15 mouse cellular contexts compared by ENCODE assay signal in genomic region chr12:111352520-111352919, GRCm38 (mm10). TPM values are rescaled to one million over a fixed set of nuclear protein-coding genes. Genes with fewer than 3 reads are reported as not detected.
DNase-seq lines count a peak whose midpoint lies in the region; ATAC-seq and TF ChIP-seq lines count a peak whose summit lies in the region.
"Had no signal": no experiment of that assay in that cellular context is flagged by ENCODE, and none has a peak within 500 bp of the region (broad histone marks: within the 10 kb centered on the region; RNA-seq: fewer than 3 reads in every experiment).

No protein-coding gene starts in this region.

- H3K9ac ChIP-seq in hindbrain, postnatal 0 days (replicated peaks; ENCODE audit: low read length), result no peak overlapping the region
- H3K9ac ChIP-seq in hindbrain, embryonic 13.5 days, result no peak overlapping the region
- H3K9ac ChIP-seq in lung, embryonic 14.5 days, result no peak overlapping the region
- H3K9ac ChIP-seq in midbrain, embryonic 16.5 days (ENCODE audit: low read depth, low read length), result peak overlapping the region; percentile 35; the same call in 1 of the 2 replicates
- H3K9ac ChIP-seq: embryonic facial prominence, embryonic 12.5 days; heart, embryonic 13.5 days had no signal

- peaks cover 23% of the 10 kb centered on the region for H3K4me1 ChIP-seq in hindbrain, postnatal 0 days (ENCODE audit: insufficient read depth, low read length)
- peaks cover 52% of the 10 kb centered on the region for H3K4me1 ChIP-seq in hindbrain, embryonic 13.5 days (replicated peaks)
- peaks cover 9% of the 10 kb centered on the region; the same call in 1 of the 2 replicates for H3K4me1 ChIP-seq in lung, embryonic 14.5 days (ENCODE audit: insufficient read depth)
- H3K4me1 ChIP-seq in embryonic fibroblast, embryonic 13.5 days (ENCODE audit: control insufficient read depth, insufficient read depth, low read length), result peaks cover 19% of the 10 kb centered on the region
- H3K4me1 ChIP-seq in midbrain, embryonic 16.5 days (ENCODE audit: control insufficient read depth, insufficient read depth, low read length), result peaks cover 28% of the 10 kb centered on the region

- H3K4me3 ChIP-seq in hindbrain, postnatal 0 days (ENCODE audit: low read length), result no peak overlapping the region
- no peak overlapping the region for H3K4me3 ChIP-seq in hindbrain, embryonic 13.5 days
- H3K4me3 ChIP-seq in lung, embryonic 14.5 days (ENCODE audit: low read depth, low read length), result no peak overlapping the region
- no peak overlapping the region for H3K4me3 ChIP-seq in embryonic fibroblast, embryonic 13.5 days (ENCODE audit: insufficient read depth, low read length)
- no peak overlapping the region for H3K4me3 ChIP-seq in midbrain, embryonic 16.5 days (ENCODE audit: low read depth, low read length)
- H3K4me3 ChIP-seq: embryonic facial prominence, embryonic 12.5 days; heart, embryonic 13.5 days had no signal

- peak; percentile 27; the same call in 1 of the 2 replicates for TF ChIP-seq CTCF in hindbrain, postnatal 0 days (IDR thresholded peaks at IDR 0.05; ENCODE audit: low read depth)
- 0 out of 2 replicates have a peak, but pooled peaks have one; percentile 16 for TF ChIP-seq CTCF in lung, embryonic 14.5 days (IDR thresholded peaks at IDR 0.05; ENCODE audit: low read depth)
- TF ChIP-seq CTCF in embryonic fibroblast, embryonic 13.5 days (IDR thresholded peaks at IDR 0.05; ENCODE audit: borderline replicate concordance, insufficient read depth, low read length), result no peak

- TF ChIP-seq POLR2A in embryonic fibroblast, embryonic 13.5 days (IDR thresholded peaks at IDR 0.05; ENCODE audit: low read depth, low read length), result no peak

- H3K27ac ChIP-seq in hindbrain, postnatal 0 days, result peak overlapping the region; percentile 27
- no peak overlapping the region for H3K27ac ChIP-seq in hindbrain, embryonic 13.5 days
- H3K27ac ChIP-seq in lung, embryonic 14.5 days (ENCODE audit: low read depth), result peak overlapping the region; percentile 75
- H3K27ac ChIP-seq in embryonic fibroblast, embryonic 13.5 days (ENCODE audit: insufficient read depth, low read length), result peak overlapping the region; percentile 77
- H3K27ac ChIP-seq in midbrain, embryonic 16.5 days (ENCODE audit: low read length), result peak overlapping the region; percentile 63; the same call in 1 of the 2 replicates
- H3K27ac ChIP-seq: embryonic facial prominence, embryonic 12.5 days had no signal

- ATAC-seq in hindbrain, postnatal 0 days, result no peak
- no peak for ATAC-seq in hindbrain, embryonic 13.5 days (ENCODE audit: low FRiP score)
- no peak for ATAC-seq in lung, embryonic 14.5 days (ENCODE audit: insufficient read depth)
- ATAC-seq in midbrain, embryonic 16.5 days, result no peak
- no peak for ATAC-seq in monocyte, adult 5-6 weeks (replicated peaks; ENCODE audit: insufficient number of reproducible peaks, low FRiP score, low TSS enrichment, poor library complexity, severe bottlenecking)

- no peaks in the 10 kb centered on the region for H3K27me3 ChIP-seq in hindbrain, postnatal 0 days (ENCODE audit: insufficient read depth, low read length)
- no peaks in the 10 kb centered on the region for H3K27me3 ChIP-seq in hindbrain, embryonic 13.5 days
- H3K27me3 ChIP-seq in lung, embryonic 14.5 days (ENCODE audit: insufficient read depth, low read length), result no peaks in the 10 kb centered on the region
- H3K27me3 ChIP-seq in midbrain, embryonic 16.5 days (ENCODE audit: control insufficient read depth, insufficient read depth, low read depth, low read length), result no peaks in the 10 kb centered on the region
- H3K27me3 ChIP-seq: embryonic facial prominence, embryonic 12.5 days; heart, embryonic 13.5 days had no signal

- no peak for DNase-seq in hindbrain, postnatal 0 days (ENCODE audit: low spot score)
- no peak for DNase-seq in lung, embryonic 14.5 days
- DNase-seq in lung, postnatal 25 days (ENCODE audit: low spot score), result no peak
- no peak for DNase-seq in adrenal gland, postnatal 10 days
- DNase-seq: B cell, adult 2 months; cerebellum, adult 11 months; gastrocnemius, postnatal 25 days; heart, postnatal 4 days had no signal

- H3K9me3 ChIP-seq in hindbrain, postnatal 0 days (ENCODE audit: low read length), result no peaks in the 10 kb centered on the region
- no peaks in the 10 kb centered on the region for H3K9me3 ChIP-seq in hindbrain, embryonic 13.5 days
- no peaks in the 10 kb centered on the region for H3K9me3 ChIP-seq in lung, embryonic 14.5 days (ENCODE audit: low read depth, low read length)
- no peaks in the 10 kb centered on the region for H3K9me3 ChIP-seq in midbrain, embryonic 16.5 days (replicated peaks; ENCODE audit: control insufficient read depth, low read length, poor library complexity, severe bottlenecking)
- H3K9me3 ChIP-seq: embryonic facial prominence, embryonic 12.5 days; heart, embryonic 13.5 days had no signal

- 64% methylated on average over 10 of the region's 10 CpGs for WGBS in hindbrain, postnatal 0 days
- WGBS in hindbrain, embryonic 13.5 days, result 81% methylated on average over 10 of the region's 10 CpGs
- WGBS in lung, embryonic 14.5 days, result 50% methylated on average over 10 of the region's 10 CpGs
- WGBS in midbrain, embryonic 16.5 days, result 84% methylated on average over 10 of the region's 10 CpGs

- H3K36me3 ChIP-seq in hindbrain, postnatal 0 days (ENCODE audit: insufficient read depth, low read length), result no peaks in the 10 kb centered on the region
- H3K36me3 ChIP-seq in hindbrain, embryonic 13.5 days, result no peaks in the 10 kb centered on the region
- no peaks in the 10 kb centered on the region for H3K36me3 ChIP-seq in lung, embryonic 14.5 days (ENCODE audit: insufficient read depth)
- no peaks in the 10 kb centered on the region for H3K36me3 ChIP-seq in midbrain, embryonic 16.5 days (ENCODE audit: control insufficient read depth, insufficient read depth, low read length)

- H3K4me2 ChIP-seq in hindbrain, postnatal 0 days (ENCODE audit: low read depth, low read length), result no peak overlapping the region
- H3K4me2 ChIP-seq in hindbrain, embryonic 13.5 days, result no peak overlapping the region
- no peak overlapping the region for H3K4me2 ChIP-seq in lung, embryonic 14.5 days
- no peak overlapping the region for H3K4me2 ChIP-seq in midbrain, embryonic 16.5 days (ENCODE audit: low read length)
- H3K4me2 ChIP-seq: embryonic facial prominence, embryonic 12.5 days; heart, embryonic 13.5 days had no signal

RNA-seq across cellular contexts. Expression of gene Cdc42bpb, which starts 25.0 kb away (rescaled TPM):
- 229 and 236 TPM in 2 replicates for total RNA-seq in hindbrain, postnatal 0 days (2014; rRNA removed)
- 28.4 and 30.4 TPM in 2 replicates for polyA plus RNA-seq in hindbrain, postnatal 0 days (2015; fragmentation: Nextera tagmentation; extraction: Ambion mirVana)
- 35.0 and 36.5 TPM in 2 replicates for polyA plus RNA-seq in hindbrain, embryonic 13.5 days (2015; fragmentation: Nextera tagmentation; extraction: Ambion mirVana)
- 45.1 and 47.5 TPM in 2 replicates for polyA plus RNA-seq in lung, embryonic 14.5 days (2014; fragmentation: Nextera tagmentation; extraction: Ambion mirVana)
- polyA plus RNA-seq in embryonic fibroblast, embryonic 13.5 days (2011; ENCODE audit: insufficient read length, low read depth, missing spikeins), result 60.0 and 71.1 TPM in 2 replicates
- polyA plus RNA-seq in midbrain, embryonic 16.5 days (2015; fragmentation: Nextera tagmentation; extraction: Ambion mirVana), result 39.9 and 40.2 TPM in 2 replicates
- 100 to 1,000 TPM; 103 to 118 TPM for total RNA-seq in adrenal gland, postnatal 10 days (2021)
- 37.5 to 41.2 TPM (median 40.7 TPM) in 3 replicates for total RNA-seq in monocyte, adult 5-6 weeks (2017)

RNA-seq across cellular contexts. Expression of gene Lbhd2, which starts 54.1 kb away (rescaled TPM):
- 4.3 and 11.8 TPM in 2 replicates for total RNA-seq in hindbrain, postnatal 0 days (2014; rRNA removed)
- 6.0 and 7.8 TPM in 2 replicates for polyA plus RNA-seq in hindbrain, postnatal 0 days (2015; fragmentation: Nextera tagmentation; extraction: Ambion mirVana)
- 0.26 and 0.52 TPM in 2 replicates for polyA plus RNA-seq in hindbrain, embryonic 13.5 days (2015; fragmentation: Nextera tagmentation; extraction: Ambion mirVana)
- 0.50 and 0.68 TPM in 2 replicates for polyA plus RNA-seq in lung, embryonic 14.5 days (2014; fragmentation: Nextera tagmentation; extraction: Ambion mirVana)
- polyA plus RNA-seq in embryonic fibroblast, embryonic 13.5 days (2011; ENCODE audit: insufficient read length, low read depth, missing spikeins), result not detected in 2 replicates
- polyA plus RNA-seq in midbrain, embryonic 16.5 days (2015; fragmentation: Nextera tagmentation; extraction: Ambion mirVana), result 4.9 and 7.0 TPM in 2 replicates
- under 1 TPM in 1 of 2 experiments, not detected in 1; 0.48 TPM for total RNA-seq in adrenal gland, postnatal 10 days (2021)
- total RNA-seq in monocyte, adult 5-6 weeks (2017), result not detected in 3 replicates
- total RNA-seq: gastrocnemius, postnatal 25 days; heart, postnatal 4 days; neutrophil, adult 5-6 weeks had no signal
